Mouse (Mus musculus) lung, postnatal 0 days (tissue): ENCODE measurements around the gene Shtn1. TPM values are rescaled to one million over a fixed set of nuclear protein-coding genes. Genes with fewer than 3 reads are reported as not detected.

Experiments used
- ATAC-seq: fragments of 200-750 bp; cut with Nextera tagmentation; 2 replicates; pipeline ENCODE4 v1.8.0; 2017; ENCODE audit warnings: moderate library complexity
- DNase-seq: peaks from one replicate; pipeline ENCODE4 v3.0.0-alpha.2; 2016; ENCODE audit warnings: low spot score
- H3K27ac ChIP-seq: fragments of 300-500 bp; sonication (generic); 2 replicates; pipeline ENCODE4 v1.5.1; 2014; ENCODE audit warnings: antibody characterized with exemption, mild to moderate bottlenecking, low read length, mixed read lengths
- H3K27me3 ChIP-seq: fragments of 300-500 bp; sonication (generic); replicated peaks from 2 replicates; pipeline ENCODE4 v1.6.1; 2014; ENCODE audit warnings: low read length, mixed read lengths; ENCODE audit not compliant: insufficient read depth
- H3K36me3 ChIP-seq: fragments of 300-500 bp; sonication (generic); 2 replicates; pipeline ENCODE4 v1.6.1; 2014; ENCODE audit warnings: low read length, mixed read lengths; ENCODE audit not compliant: insufficient read depth
- H3K4me1 ChIP-seq: fragments of 300-500 bp; sonication (generic); 2 replicates; pipeline ENCODE4 v1.6.1; 2014; ENCODE audit warnings: antibody characterized with exemption, low read depth, low read length, mixed read lengths; ENCODE audit not compliant: insufficient read depth
- H3K4me2 ChIP-seq: fragments of 300-500 bp; sonication (generic); replicated peaks from 2 replicates; pipeline ENCODE4 v1.6.1; 2014; ENCODE audit warnings: low read depth, mild to moderate bottlenecking, low read length, moderate library complexity, mixed read lengths
- H3K4me3 ChIP-seq: fragments of 300-500 bp; sonication (generic); 2 replicates; pipeline ENCODE4 v1.5.1; 2014; ENCODE audit warnings: low read depth, low read length
- H3K9ac ChIP-seq: fragments of 300-500 bp; sonication (generic); replicated peaks from 2 replicates; pipeline ENCODE4 v1.6.1; 2014; ENCODE audit warnings: low read depth, mild to moderate bottlenecking
- H3K9me3 ChIP-seq: fragments of 300-500 bp; sonication (generic); 2 replicates; pipeline ENCODE4 v1.6.1; 2016; ENCODE audit warnings: low read length, mixed read lengths
- CTCF ChIP-seq: IDR thresholded peaks from 2 replicates; pipeline ENCODE4 v1.5.1; 2016; ENCODE audit warnings: antibody characterized with exemption, mild to moderate bottlenecking
- EP300 ChIP-seq: IDR thresholded peaks from 2 replicates; pipeline ENCODE4 v1.6.1; 2016; ENCODE audit warnings: antibody characterized with exemption, mild to moderate bottlenecking, control low read depth
- WGBS: fragments of 180-500 bp; shearing (Covaris S2); extraction: QIAGEN DNeasy Blood & Tissue Kit; methylation state at CpG from one replicate; pipeline ENCODE4 v1.1.7; 2014; 5-methylcytosine and 5-hydroxymethylcytosine counted together
- polyA plus RNA-seq: library from polyadenylated mRNA; unstranded; fragments of >200 nt; fragmentation: Nextera tagmentation; extraction: Ambion mirVana; gene quantifications from 2 replicates; pipeline ENCODE4 v1.2.1, GENCODE M21; 2015

Gene Shtn1
- polyA plus RNA-seq, 1 experiment from 2014 or later = 8.8 TPM

DNA sequence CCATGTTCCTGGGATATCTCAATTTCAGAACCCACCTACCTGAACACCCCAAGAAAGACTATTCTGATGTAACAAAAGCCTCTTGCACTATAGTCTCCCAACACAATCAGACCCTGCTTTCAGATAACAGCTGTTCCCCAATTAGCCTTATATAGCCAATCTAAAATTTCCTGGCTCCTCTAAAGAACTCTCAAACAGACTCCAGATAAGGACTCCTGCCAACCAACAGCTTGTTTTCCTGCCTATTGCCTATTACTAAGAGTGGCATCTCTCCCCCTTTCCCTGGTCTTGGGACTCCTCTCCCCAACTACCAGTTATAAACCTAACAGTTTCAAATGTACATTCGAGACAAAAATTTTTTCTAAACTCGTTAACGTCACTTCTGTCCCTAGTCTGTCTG, 124.4 kb downstream of the Shtn1 start:
- whole genome bisulfite sequencing = 81% methylated on average over 3 of the region's 3 CpGs
- no peaks in the 10 kb centered on the region for H3K36me3 ChIP-seq
- ATAC-seq = no peak
- no peak overlapping the region for H3K9ac ChIP-seq
- no peak overlapping the region for H3K4me3 ChIP-seq
- no peak overlapping the region for H3K4me2 ChIP-seq
- DNase-seq = no peak
- H3K9me3 ChIP-seq = no peaks in the 10 kb centered on the region
- H3K27me3 ChIP-seq = 0 out of 2 replicates have a peak, but pooled peaks cover 3% of the 10 kb centered on the region
- H3K4me1 ChIP-seq = no peaks in the 10 kb centered on the region
- TF ChIP-seq CTCF = no peak
- no peak for TF ChIP-seq EP300
- no peak overlapping the region for H3K27ac ChIP-seq

DNA sequence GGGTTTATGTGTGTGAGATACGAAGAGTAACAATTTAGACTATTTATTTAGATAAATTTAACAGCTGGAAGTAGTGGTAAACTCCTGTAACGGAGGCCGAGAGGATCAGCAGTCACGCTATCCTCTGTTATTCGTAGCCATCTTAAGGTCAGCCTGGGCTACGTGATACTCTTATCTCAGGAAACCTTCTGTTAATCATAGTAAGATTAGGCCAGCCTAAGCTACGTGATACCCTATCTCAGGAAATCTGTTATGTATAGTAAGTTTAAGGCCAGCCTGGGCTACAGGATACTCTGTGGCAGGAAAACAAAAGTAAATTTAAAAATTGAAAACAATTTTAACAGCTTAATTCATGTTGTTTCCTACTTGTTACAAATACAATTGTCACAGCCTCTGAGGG, 129.9 kb downstream of the Shtn1 start:
- Histone ChIP-seq H3K36me3 (no peaks in the 10 kb centered on the region), H3K4me2 (no peak overlapping the region), H3K27ac (no peak overlapping the region), H3K27me3 (no peaks in the 10 kb centered on the region), H3K9me3 (no peaks in the 10 kb centered on the region), H3K4me3 (no peak overlapping the region), H3K9ac (no peak overlapping the region), H3K4me1 (no peaks in the 10 kb centered on the region)
- TF ChIP-seq EP300 = no peak
- no peak for TF ChIP-seq CTCF
- DNase-seq = no peak
- ATAC-seq = no peak
- WGBS = 74% methylated on average over 7 of the region's 7 CpGs

DNA sequence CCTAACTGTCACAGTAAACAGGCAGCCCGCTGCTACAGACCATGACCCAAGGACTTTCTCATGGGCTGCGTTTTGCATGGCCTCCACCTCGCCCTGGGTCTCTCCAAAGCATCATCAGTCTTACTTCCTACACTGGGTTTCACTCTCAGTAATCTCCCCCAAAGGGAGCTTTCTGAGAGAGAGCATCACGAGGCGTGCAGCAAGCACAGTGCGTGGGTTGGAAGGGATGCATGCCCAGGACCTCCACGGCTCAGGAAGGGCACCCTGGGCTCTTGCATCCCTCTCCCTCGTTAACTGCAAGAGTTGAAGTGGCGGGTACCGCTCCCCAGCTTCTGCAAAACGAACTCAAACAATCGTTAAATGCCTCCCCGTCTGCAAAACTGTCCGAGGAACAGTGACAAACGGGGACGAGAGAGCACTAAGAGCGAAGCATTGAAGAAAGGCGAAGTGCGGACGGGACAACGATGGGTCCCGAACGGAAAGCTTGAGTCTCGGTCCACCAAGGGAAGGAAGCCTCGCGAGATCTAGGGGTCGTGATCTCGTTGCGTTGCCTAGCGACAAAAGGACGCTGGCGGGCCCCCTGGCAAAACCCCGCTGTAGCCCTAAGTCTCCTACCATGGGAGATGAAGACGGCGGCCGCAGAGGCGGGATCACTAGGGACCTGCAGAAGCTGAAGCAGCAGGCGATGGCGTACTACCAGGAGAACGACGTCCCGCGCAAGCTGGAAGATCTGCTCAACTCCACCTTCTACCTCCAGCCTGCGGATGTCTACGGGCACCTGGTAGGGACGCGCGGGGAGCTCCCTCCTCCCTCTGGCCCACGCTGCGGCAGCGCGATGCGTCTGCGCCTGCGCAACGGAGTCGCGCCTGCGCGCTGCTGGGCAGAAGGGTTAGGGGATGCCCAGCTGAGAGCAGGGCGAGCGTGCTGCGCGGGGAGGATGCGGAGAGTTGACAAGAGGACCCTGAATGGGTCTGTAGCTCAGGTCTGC, 132.8 kb downstream of the Shtn1 start, which contains the start of the genes Eno4 and Hspa12a:
Gene Eno4 (plus strand): TSS at position 585 of the 988 bp plus-strand sequence.
Gene Hspa12a (minus strand): TSS at position 814 of the 988 bp plus-strand sequence.
- H3K36me3 ChIP-seq = no peaks in the 10 kb centered on the region
- H3K27me3 ChIP-seq = no peaks in the 10 kb centered on the region
- no peaks in the 10 kb centered on the region for H3K9me3 ChIP-seq
- peak; percentile 96 for DNase-seq
- peak within 1 kb of the TSS; percentile 70 for H3K9ac ChIP-seq
- TF ChIP-seq EP300 (no peak), CTCF (no peak)
- H3K27ac ChIP-seq = no peak within 1 kb of the TSS
- peak; percentile 98 for ATAC-seq
- 1% methylated on average over 63 of the region's 65 CpGs for WGBS
- H3K4me2 ChIP-seq = peak within 1 kb of the TSS; percentile 79
- no peaks in the 10 kb centered on the region for H3K4me1 ChIP-seq
- peak within 1 kb of the TSS; percentile 55 for H3K4me3 ChIP-seq

GRCm38 (mm10) chr19:58933062-58933461, 142.8 kb downstream of the Shtn1 start:
- WGBS = 32% methylated on average over 4 of the region's 4 CpGs
- Histone ChIP-seq H3K4me1 (no peaks in the 10 kb centered on the region), H3K27ac (no peak overlapping the region), H3K4me2 (no peak overlapping the region), H3K27me3 (no peaks in the 10 kb centered on the region), H3K36me3 (no peaks in the 10 kb centered on the region), H3K4me3 (no peak overlapping the region), H3K9ac (no peak overlapping the region), H3K9me3 (no peaks in the 10 kb centered on the region)
- no peak for TF ChIP-seq EP300
- TF ChIP-seq CTCF = no peak
- no peak for ATAC-seq
- no peak for DNase-seq

DNA sequence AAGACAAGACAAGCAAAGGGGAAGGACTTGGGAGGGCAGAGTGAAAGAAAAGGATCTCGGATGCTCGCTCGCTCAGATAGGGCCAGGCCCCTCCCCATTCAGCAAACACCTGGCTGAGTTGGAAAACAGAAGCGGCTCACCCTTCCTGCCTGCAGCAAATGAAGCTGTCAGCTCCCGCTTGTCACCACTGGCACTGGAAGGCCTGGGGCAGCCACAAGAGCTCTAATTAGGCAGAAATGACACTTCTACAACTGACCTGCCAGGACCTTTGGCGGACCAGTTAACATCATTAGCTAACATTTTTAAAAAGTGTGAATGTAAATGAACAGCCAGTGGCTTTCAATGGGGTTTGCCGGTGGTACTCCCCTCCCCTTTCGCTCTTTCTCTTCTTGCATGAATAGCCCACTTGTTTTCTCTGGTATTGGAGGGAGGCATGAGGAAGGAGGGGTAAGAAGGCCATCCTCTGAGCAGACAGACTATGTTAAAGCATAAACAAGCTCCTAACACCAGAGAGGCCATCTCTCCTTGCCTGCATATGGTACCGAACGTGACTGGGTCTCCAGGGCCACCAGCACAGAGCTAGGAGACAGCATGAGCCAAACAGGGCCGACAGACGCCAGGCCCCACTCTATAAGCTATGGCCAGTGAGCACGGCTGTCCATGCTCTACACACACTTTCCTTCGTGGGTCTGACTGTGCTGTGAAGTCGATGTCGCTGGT, 144.7 kb downstream of the Shtn1 start:
- no peaks in the 10 kb centered on the region for H3K9me3 ChIP-seq
- H3K4me1 ChIP-seq = no peaks in the 10 kb centered on the region
- H3K27ac ChIP-seq = no peak overlapping the region
- no peak overlapping the region for H3K4me2 ChIP-seq
- H3K9ac ChIP-seq = no peak overlapping the region
- H3K4me3 ChIP-seq = no peak overlapping the region
- H3K27me3 ChIP-seq = no peaks in the 10 kb centered on the region
- 46% methylated on average over 16 of the region's 16 CpGs for WGBS
- no peaks in the 10 kb centered on the region for H3K36me3 ChIP-seq
- DNase-seq (no peak), ATAC-seq (no peak)
- TF ChIP-seq CTCF = no peak

Other genes with a start within 250 kb of the Shtn1 start
- gene Eno4, start 132.7 kb downstream of the Shtn1 start, polyA plus RNA-seq = 2.7 and 3.5 TPM in 2 replicates
- gene Hspa12a, start 132.4 kb downstream of the Shtn1 start, polyA plus RNA-seq = 3.3 and 3.9 TPM in 2 replicates
- gene Vax1, start 94.0 kb upstream of the Shtn1 start, polyA plus RNA-seq = not detected in 2 replicates
- gene Kcnk18, start 143.1 kb upstream of the Shtn1 start, polyA plus RNA-seq = not detected in 2 replicates
- gene Slc18a2, start 184.8 kb upstream of the Shtn1 start, polyA plus RNA-seq = 2.7 and 3.3 TPM in 2 replicates
- gene Rps12-ps3, start 246.2 kb upstream of the Shtn1 start, polyA plus RNA-seq = 24.0 and 25.3 TPM in 2 replicates